Comparison of ENCODE assay signal across 14 mouse cellular contexts in the genomic region with DNA sequence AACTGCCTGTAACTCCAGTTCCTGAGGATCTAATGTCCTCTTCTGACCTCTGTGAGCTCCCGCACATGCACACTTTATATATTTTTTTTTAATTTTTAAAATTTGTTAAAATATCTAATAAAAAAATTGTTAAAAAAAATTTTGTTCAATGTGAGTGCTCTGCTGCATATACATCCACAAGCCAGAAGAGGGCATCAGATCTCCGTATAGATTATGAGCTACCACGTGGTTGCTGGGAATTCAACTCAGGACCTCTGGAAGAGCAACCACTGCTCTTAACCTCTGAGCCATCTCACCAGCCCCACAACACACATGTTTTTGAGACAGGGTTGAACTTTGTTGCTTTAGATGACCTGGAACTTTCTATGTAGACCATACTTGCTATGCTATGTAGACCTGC. TPM values are rescaled to one million over a fixed set of nuclear protein-coding genes. Genes with fewer than 3 reads are reported as not detected.
DNase-seq lines count a peak whose midpoint lies in the region; ATAC-seq and TF ChIP-seq lines count a peak whose summit lies in the region.
"Had no signal": no experiment of that assay in that cellular context is flagged by ENCODE, and none has a peak within 500 bp of the region (broad histone marks: within the 10 kb centered on the region; RNA-seq: fewer than 3 reads in every experiment).

No protein-coding gene starts in this region.

- no peaks in the 10 kb centered on the region for H3K36me3 ChIP-seq in stomach, postnatal 0 days (ENCODE audit: control insufficient read depth, insufficient read depth, low read length)
- H3K36me3 ChIP-seq: liver, embryonic 15.5 days had no signal

- H3K9ac ChIP-seq in stomach, postnatal 0 days (ENCODE audit: low read length), result no peak overlapping the region
- H3K9ac ChIP-seq: liver, embryonic 15.5 days had no signal

- H3K27ac ChIP-seq in gastrocnemius, adult 2 months, result no peak overlapping the region
- no peak overlapping the region for H3K27ac ChIP-seq in bone marrow, adult 2 months (ENCODE audit: control insufficient read depth, insufficient read depth, low read depth, low read length, poor library complexity)
- H3K27ac ChIP-seq in stomach, postnatal 0 days (replicated peaks), result no peak overlapping the region
- H3K27ac ChIP-seq: liver, embryonic 15.5 days had no signal

- TF ChIP-seq POLR2A in lung, adult 2 months (IDR thresholded peaks at IDR 0.05; ENCODE audit: borderline replicate concordance, extremely low read depth, low read depth, low read length), result no peak
- no peak for TF ChIP-seq POLR2A in bone marrow, adult 2 months (IDR thresholded peaks at IDR 0.05; ENCODE audit: borderline replicate concordance, control insufficient read depth, low read depth, low read length)

- ATAC-seq in stomach, postnatal 0 days (ENCODE audit: low FRiP score, low TSS enrichment), result no peak
- ATAC-seq: midbrain, embryonic 16.5 days had no signal

- TF ChIP-seq CTCF in gastrocnemius, adult 2 months (IDR thresholded peaks at IDR 0.05), result peak; percentile 50
- TF ChIP-seq CTCF in lung, adult 2 months (IDR thresholded peaks at IDR 0.05; ENCODE audit: insufficient read depth, low read length), result no peak
- 0 out of 2 replicates have a peak, but pooled peaks have one; percentile 6 for TF ChIP-seq CTCF in bone marrow, adult 2 months (IDR thresholded peaks at IDR 0.05; ENCODE audit: control insufficient read depth, insufficient read depth, low read length)
- TF ChIP-seq CTCF in stomach, postnatal 0 days (IDR thresholded peaks at IDR 0.05; ENCODE audit: low read depth), result peak; percentile 54

- no peak overlapping the region for H3K4me2 ChIP-seq in stomach, postnatal 0 days (replicated peaks; ENCODE audit: low read depth)
- H3K4me2 ChIP-seq: liver, embryonic 15.5 days had no signal

- 30% methylated on average over 3 of the region's 3 CpGs for WGBS in lung, adult 2 months
- 24% methylated on average over 3 of the region's 3 CpGs for WGBS in bone marrow, adult 2 months
- WGBS in stomach, postnatal 0 days, result 21% methylated on average over 3 of the region's 3 CpGs

- H3K9me3 ChIP-seq in stomach, postnatal 0 days (ENCODE audit: control insufficient read depth, low read length), result no peaks in the 10 kb centered on the region
- H3K9me3 ChIP-seq: liver, embryonic 15.5 days had no signal

- 0 out of 2 replicates have a peak, but pooled peaks cover 2% of the 10 kb centered on the region for H3K4me1 ChIP-seq in lung, adult 2 months (ENCODE audit: control insufficient read depth, insufficient read depth, low read length)
- H3K4me1 ChIP-seq in bone marrow, adult 2 months (ENCODE audit: control insufficient read depth, insufficient read depth, low read length), result no peaks in the 10 kb centered on the region; the same call in 1 of the 2 replicates
- no peaks in the 10 kb centered on the region for H3K4me1 ChIP-seq in stomach, postnatal 0 days (replicated peaks; ENCODE audit: control insufficient read depth, insufficient read depth)

- TF ChIP-seq EP300 in stomach, postnatal 0 days (optimal IDR thresholded peaks at IDR 0.05), result no peak

- intact Hi-C loops in gastrocnemius, adult 2 months (cut with DNase I), result loop anchor here (10.0 kb wide), 1 partner anchor 158 kb away; no protein-coding TSS in a partner anchor

- H3K4me3 ChIP-seq in gastrocnemius, adult 2 months, result no peak overlapping the region
- no peak overlapping the region for H3K4me3 ChIP-seq in lung, adult 2 months (replicated peaks; ENCODE audit: extremely low read depth, low read depth, low read length)
- no peak overlapping the region for H3K4me3 ChIP-seq in bone marrow, adult 2 months (replicated peaks; ENCODE audit: control insufficient read depth, low read depth, low read length)
- H3K4me3 ChIP-seq in stomach, postnatal 0 days (ENCODE audit: low read depth, low read length), result no peak overlapping the region
- H3K4me3 ChIP-seq: liver, embryonic 15.5 days had no signal

- H3K27me3 ChIP-seq in stomach, postnatal 0 days (ENCODE audit: control insufficient read depth, insufficient read depth, low read length), result no peaks in the 10 kb centered on the region
- H3K27me3 ChIP-seq: liver, embryonic 15.5 days had no signal

- no peak for DNase-seq in gastrocnemius, adult 2 months
- DNase-seq in gastrocnemius, adult 18-20 months (ENCODE audit: low spot score), result no peak
- peak; percentile 8 for DNase-seq in lung, postnatal 36 days
- no peak for DNase-seq in lung, adult 2 months
- no peak for DNase-seq in stomach, postnatal 0 days (ENCODE audit: low spot score)
- DNase-seq in thymus, postnatal 10 days (ENCODE audit: low spot score in 2 of 2), result no peak
- DNase-seq in Muller cell, postnatal 12 days (ENCODE audit: inconsistent ontology term), result no peak
- DNase-seq: adrenal gland, postnatal 14 days; cerebellum, postnatal 10 days; heart, postnatal 4 days; kidney, adult 8-10 months had no signal

RNA-seq across cellular contexts. Expression of a gene that starts 2.4 kb away (rescaled TPM):
- total RNA-seq in gastrocnemius, adult 2 months (2021), result 10 to 100 TPM; 28.3 to 30.2 TPM
- 10 to 100 TPM; 27.4 to 28.9 TPM for total RNA-seq in gastrocnemius, adult 18-20 months (2021)
- polyA plus RNA-seq in lung, adult 2 months (2012; rRNA removed), result 2.6 and 4.7 TPM in 2 replicates
- 2.1 and 2.4 TPM in 2 replicates for polyA plus RNA-seq in bone marrow, adult 2 months (2011; ENCODE audit: insufficient read depth, insufficient read length, low replicate concordance, missing spikeins)
- 1.3 and 1.8 TPM in 2 replicates for polyA plus RNA-seq in stomach, postnatal 0 days (2015; fragmentation: Nextera tagmentation; extraction: Ambion mirVana)

RNA-seq across cellular contexts. Expression of a gene that starts 20.8 kb away (rescaled TPM):
- total RNA-seq in gastrocnemius, adult 2 months (2021), result 100 to 1,000 TPM; 226 to 256 TPM
- total RNA-seq in gastrocnemius, adult 18-20 months (2021), result 100 to 1,000 TPM; 249 to 273 TPM
- polyA plus RNA-seq in lung, adult 2 months (2012; rRNA removed), result 51.7 and 76.9 TPM in 2 replicates
- polyA plus RNA-seq in bone marrow, adult 2 months (2011; ENCODE audit: insufficient read depth, insufficient read length, low replicate concordance, missing spikeins), result 264 and 333 TPM in 2 replicates
- 203 and 211 TPM in 2 replicates for polyA plus RNA-seq in stomach, postnatal 0 days (2015; fragmentation: Nextera tagmentation; extraction: Ambion mirVana)

RNA-seq across cellular contexts. Expression of a gene that starts 37.2 kb away (rescaled TPM):
- 10 to 100 TPM; 18.7 to 22.0 TPM for total RNA-seq in gastrocnemius, adult 2 months (2021)
- total RNA-seq in gastrocnemius, adult 18-20 months (2021), result 10 to 100 TPM; 16.9 to 19.9 TPM
- polyA plus RNA-seq in lung, adult 2 months (2012; rRNA removed), result 88.2 and 101 TPM in 2 replicates
- 6.8 and 15.6 TPM in 2 replicates for polyA plus RNA-seq in bone marrow, adult 2 months (2011; ENCODE audit: insufficient read depth, insufficient read length, low replicate concordance, missing spikeins)
- 19.1 and 19.4 TPM in 2 replicates for polyA plus RNA-seq in stomach, postnatal 0 days (2015; fragmentation: Nextera tagmentation; extraction: Ambion mirVana)

RNA-seq across cellular contexts. Expression of a gene that starts 49.2 kb away (rescaled TPM):
- total RNA-seq in gastrocnemius, adult 2 months (2021), result 1 to 10 TPM in 1 of 2 experiments, under 1 TPM in 1; 0.87 to 1.2 TPM
- total RNA-seq in gastrocnemius, adult 18-20 months (2021), result 1 to 10 TPM in 1 of 2 experiments, under 1 TPM in 1; 0.43 to 1.1 TPM
- polyA plus RNA-seq in lung, adult 2 months (2012; rRNA removed), result 65.7 and 70.7 TPM in 2 replicates
- polyA plus RNA-seq in bone marrow, adult 2 months (2011; ENCODE audit: insufficient read depth, insufficient read length, low replicate concordance, missing spikeins), result 28.0 and 65.7 TPM in 2 replicates
- 6.4 and 7.0 TPM in 2 replicates for polyA plus RNA-seq in stomach, postnatal 0 days (2015; fragmentation: Nextera tagmentation; extraction: Ambion mirVana)
